Mouse (Mus musculus) CH12.LX (cell line): ENCODE measurements around the gene Rhobtb1. TPM values are rescaled to one million over a fixed set of nuclear protein-coding genes. Genes with fewer than 3 reads are reported as not detected.

Experiments used
- DNase-seq: peaks from one replicate; pipeline ENCODE4 v3.0.0-alpha.2; 2013; ENCODE audit errors: extremely low read depth
- H3K27ac ChIP-seq: 2 replicates; pipeline ENCODE4 v1.5.1; 2012; ENCODE audit warnings: low read depth, mild to moderate bottlenecking, control low read depth, moderate library complexity; ENCODE audit not compliant: insufficient read depth
- H3K27me3 ChIP-seq: replicated peaks from 2 replicates; pipeline ENCODE3; 2012; ENCODE audit warnings: inconsistent platforms
- H3K36me3 ChIP-seq, 2 experiments: replicated peaks in 1 of 2; 2 replicates each; pipeline versions ENCODE3 to v1.6.1; 2012; ENCODE audit warnings: inconsistent platforms in 1 of 2, low read length in 1 of 2, mild to moderate bottlenecking in 1 of 2, mixed read lengths in 1 of 2, moderate library complexity in 1 of 2; ENCODE audit not compliant: control insufficient read depth in 1 of 2, insufficient read depth in 1 of 2
- H3K4me1 ChIP-seq, 2 experiments: 2 replicates each; pipeline ENCODE4 v1.6.1; 2012; ENCODE audit warnings: inconsistent platforms in 1 of 2, moderate library complexity in 1 of 2; ENCODE audit not compliant: insufficient read depth in 2 of 2, control insufficient read depth in 1 of 2
- H3K4me2 ChIP-seq: 2 replicates; pipeline ENCODE4 v1.6.1; 2012; ENCODE audit warnings: low read depth, mild to moderate bottlenecking, control low read depth; ENCODE audit not compliant: poor library complexity, insufficient read depth, severe bottlenecking
- H3K4me3 ChIP-seq, 3 experiments: fragments of 150-350 bp in 1 of 3; sonication (generic) in 1 of 3; replicated peaks in 1 of 3; 2 replicates each; pipeline versions ENCODE3 to v1.5.1; 2011 to 2012; ENCODE audit warnings: low read depth in 2 of 3, low read length in 2 of 3, mild to moderate bottlenecking in 2 of 3, moderate library complexity in 2 of 3, control low read depth in 1 of 3, improper control_type of control experiment in 1 of 3, inconsistent platforms in 1 of 3, mixed read lengths in 1 of 3; ENCODE audit not compliant: poor library complexity in 1 of 3
- H3K79me2 ChIP-seq: replicated peaks from 2 replicates; pipeline ENCODE4 v1.6.1; 2012; ENCODE audit warnings: mild to moderate bottlenecking, moderate library complexity; ENCODE audit not compliant: control insufficient read depth, poor library complexity, insufficient read depth, severe bottlenecking; ENCODE audit errors: extremely low read depth
- H3K9ac ChIP-seq: 2 replicates; pipeline ENCODE4 v1.6.1; 2012; ENCODE audit warnings: low read depth, mild to moderate bottlenecking, control low read depth, moderate library complexity; ENCODE audit not compliant: insufficient read depth
- H3K9me3 ChIP-seq: replicated peaks from 2 replicates; pipeline ENCODE3; 2012; ENCODE audit warnings: low read length, inconsistent platforms, mixed read lengths
- BHLHE40 ChIP-seq: IDR thresholded peaks from 2 replicates; pipeline ENCODE4 v1.6.1; 2011; ENCODE audit warnings: mild to moderate bottlenecking, low read depth, low read length, improper control_type of control experiment
- CHD1 ChIP-seq: IDR thresholded peaks from 2 replicates; pipeline ENCODE4 v1.6.1; 2012; ENCODE audit warnings: low read depth, low read length, improper control_type of control experiment, inconsistent platforms
- CTCF ChIP-seq, 2 experiments: IDR thresholded peaks in 1 of 2; conservative IDR thresholded peaks in 1 of 2; 2 replicates each; pipeline ENCODE4 v1.5.1; 2011 to 2012; ENCODE audit warnings: low read depth in 2 of 2, low read length in 2 of 2, improper control_type of control experiment in 1 of 2, inconsistent platforms in 1 of 2, mild to moderate bottlenecking in 1 of 2, moderate library complexity in 1 of 2
- E2F4 ChIP-seq: IDR thresholded peaks from 2 replicates; pipeline ENCODE4 v1.6.1; 2011; ENCODE audit warnings: low read depth, low read length, improper control_type of control experiment; ENCODE audit not compliant: insufficient replicate concordance
- ELF1 ChIP-seq: IDR thresholded peaks from 2 replicates; pipeline ENCODE4 v1.6.1; 2014; ENCODE audit warnings: low read depth, mild to moderate bottlenecking, inconsistent platforms, low read length, improper control_type of control experiment
- EP300 ChIP-seq: IDR thresholded peaks from 2 replicates; pipeline ENCODE4 v1.6.1; 2011; ENCODE audit warnings: low read length, improper control_type of control experiment
- GABPA ChIP-seq: IDR thresholded peaks from 2 replicates; pipeline ENCODE4 v1.6.1; 2012; ENCODE audit warnings: low read depth, low read length, improper control_type of control experiment, inconsistent platforms; ENCODE audit not compliant: insufficient replicate concordance
- HCFC1 ChIP-seq: IDR thresholded peaks from 2 replicates; pipeline ENCODE4 v1.6.1; 2012; ENCODE audit warnings: low read depth, mild to moderate bottlenecking, inconsistent platforms, low read length, improper control_type of control experiment
- JUN ChIP-seq: IDR thresholded peaks from 2 replicates; pipeline ENCODE4 v1.6.1; 2011; ENCODE audit warnings: low read depth, mild to moderate bottlenecking, low read length, improper control_type of control experiment, moderate library complexity; ENCODE audit not compliant: insufficient read depth
- KAT2A ChIP-seq: IDR thresholded peaks from 2 replicates; pipeline ENCODE4 v1.6.1; 2012; ENCODE audit warnings: low read length, improper control_type of control experiment, inconsistent platforms; ENCODE audit not compliant: insufficient replicate concordance
- MAFK ChIP-seq: IDR thresholded peaks from 2 replicates; pipeline ENCODE4 v1.6.1; 2011; ENCODE audit warnings: low read length, improper control_type of control experiment; ENCODE audit not compliant: insufficient replicate concordance
- MAX ChIP-seq: IDR thresholded peaks from 2 replicates; pipeline ENCODE4 v1.6.1; 2011; ENCODE audit warnings: low read length, improper control_type of control experiment
- MEF2A ChIP-seq: IDR thresholded peaks from 2 replicates; pipeline ENCODE4 v1.6.1; 2014; ENCODE audit warnings: low read depth, mild to moderate bottlenecking, inconsistent platforms, low read length, improper control_type of control experiment, borderline replicate concordance
- MYC ChIP-seq: IDR thresholded peaks from 2 replicates; pipeline ENCODE4 v1.6.1; 2011; ENCODE audit warnings: low read depth, mild to moderate bottlenecking, improper control_type of control experiment, low read length
- NRF1 ChIP-seq: IDR thresholded peaks from 2 replicates; pipeline ENCODE4 v1.6.1; 2014; ENCODE audit warnings: low read depth, mild to moderate bottlenecking, inconsistent platforms, low read length, improper control_type of control experiment, moderate library complexity
- PAX5 ChIP-seq: IDR thresholded peaks from 2 replicates; pipeline ENCODE4 v1.6.1; 2012; ENCODE audit warnings: low read length, inconsistent platforms, mixed read lengths
- POLR2A ChIP-seq: IDR thresholded peaks from 2 replicates; pipeline ENCODE4 v1.6.1; 2011; ENCODE audit warnings: low read depth, mild to moderate bottlenecking, improper control_type of control experiment, low read length
- POLR2AphosphoS2 ChIP-seq: IDR thresholded peaks from 2 replicates; pipeline ENCODE4 v1.6.1; 2011; ENCODE audit warnings: low read depth, low read length, improper control_type of control experiment
- RAD21 ChIP-seq: IDR thresholded peaks from 2 replicates; pipeline ENCODE4 v1.6.1; 2011; ENCODE audit warnings: low read depth, mild to moderate bottlenecking, low read length, improper control_type of control experiment, moderate library complexity
- RCOR1 ChIP-seq: conservative IDR thresholded peaks from 2 replicates; pipeline ENCODE4 v1.6.1; 2012; ENCODE audit warnings: low read depth, mild to moderate bottlenecking, inconsistent platforms, low read length, improper control_type of control experiment
- SMC3 ChIP-seq: IDR thresholded peaks from 2 replicates; pipeline ENCODE4 v1.6.1; 2011; ENCODE audit warnings: low read depth, low read length, improper control_type of control experiment
- USF1 ChIP-seq: IDR thresholded peaks from 2 replicates; pipeline ENCODE4 v1.6.1; 2014; ENCODE audit warnings: low read depth, mild to moderate bottlenecking, inconsistent platforms, low read length, improper control_type of control experiment
- ZC3H11A ChIP-seq: IDR thresholded peaks from 2 replicates; pipeline ENCODE4 v1.6.1; 2012; ENCODE audit warnings: low read depth, mild to moderate bottlenecking, inconsistent platforms, low read length, improper control_type of control experiment
- ZMIZ1 ChIP-seq: IDR thresholded peaks from 2 replicates; pipeline ENCODE4 v1.6.1; 2012; ENCODE audit warnings: low read depth, mild to moderate bottlenecking, inconsistent platforms, low read length, improper control_type of control experiment
- ZNF384 ChIP-seq: IDR thresholded peaks from 2 replicates; pipeline ENCODE4 v1.6.1; 2012; ENCODE audit warnings: low read depth, low read length, improper control_type of control experiment, inconsistent platforms
- dilution Hi-C: fragments of 300-500 bp; cut with MboI; formaldehyde crosslinking; loops from 2 replicates; pipeline ENCODE4 v1.14.3; 2020; ENCODE audit warnings: low sequenced_read_pairs; ENCODE audit not compliant: extremely low pct_unique_long_range_greater_than_20kb, extremely low pct_ligation_motif_present
- in situ Hi-C: fragments of 300-500 bp; cut with MboI; formaldehyde crosslinking; loops from 3 replicates; pipeline ENCODE4 v1.14.3; 2019; ENCODE audit warnings: low sequenced_read_pairs, low pct_ligation_motif_present, low pct_unique_long_range_greater_than_20kb, mixed read lengths
- polyA plus RNA-seq: library from polyadenylated mRNA; unstranded; fragments of >175 nt; gene quantifications from 2 replicates; pipeline ENCODE4 v1.2.1, GENCODE M21; 2012; ENCODE audit warnings: low read depth; ENCODE audit not compliant: insufficient read length
- total RNA-seq, 2 experiments: library from RNA; depleted of rRNA; stranded (reverse); fragments of 300-350 nt in 1 of 2; fragments of >200 nt in 1 of 2; gene quantifications; 2 replicates each; pipeline ENCODE4 v1.2.3; 2012 to 2014

The Rhobtb1 gene
- total and polyA plus RNA-seq, 3 experiments, result 3.1 to 12.2 (median 3.4) TPM

DNA sequence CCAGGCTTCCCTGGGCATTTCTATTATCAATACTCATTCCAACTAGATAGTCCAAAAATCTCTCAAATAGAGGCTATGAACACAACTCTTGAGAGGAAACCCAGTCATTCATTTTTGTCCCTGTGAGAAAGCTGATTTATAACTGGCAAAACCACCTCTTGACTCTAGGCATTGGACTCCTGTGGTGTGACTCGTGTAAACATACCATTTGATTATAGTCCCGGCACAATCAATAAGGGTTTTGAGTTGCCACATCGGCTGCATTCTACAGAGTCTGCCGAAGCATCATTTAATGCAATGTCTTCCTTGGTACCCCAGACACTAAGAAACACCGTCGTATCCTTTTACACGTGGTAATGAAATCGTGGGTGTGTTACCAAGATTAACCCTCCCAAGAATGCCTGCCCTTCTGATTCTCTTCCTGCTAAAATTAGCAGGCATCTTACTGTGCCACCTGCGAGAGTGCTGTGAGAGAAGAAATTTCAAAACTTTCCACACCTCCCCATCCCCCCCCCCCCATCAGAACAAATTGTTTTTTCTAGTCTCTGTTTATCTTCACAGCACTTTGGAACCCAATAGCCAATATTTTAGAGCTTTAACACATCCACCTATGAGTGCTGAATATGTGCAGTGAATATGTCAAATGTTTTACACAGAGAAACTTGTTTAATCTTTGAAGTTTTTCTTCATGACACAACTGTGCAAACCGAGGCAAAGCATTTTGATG is 39.4 kb downstream of the Rhobtb1 start:
- no peaks in the 10 kb centered on the region for H3K9me3 ChIP-seq
- dilution Hi-C loops, result no loop called here
- no peaks in the 10 kb centered on the region for H3K36me3 ChIP-seq
- H3K79me2 ChIP-seq, result no peaks in the 10 kb centered on the region
- H3K27me3 ChIP-seq, result no peaks in the 10 kb centered on the region
- H3K4me3 ChIP-seq, result no peak overlapping the region
- DNase-seq, result no peak
- H3K4me2 ChIP-seq, result no peak overlapping the region
- in situ Hi-C loops, result no loop called here
- H3K9ac ChIP-seq, result no peak overlapping the region
- H3K27ac ChIP-seq, result no peak overlapping the region
- TF ChIP-seq ZMIZ1 (no peak), HCFC1 (no peak), POLR2A (no peak), CTCF (conservative IDR thresholded peaks at IDR 0.05 in 1 of 2, IDR thresholded peaks at IDR 0.05 in 1 of 2; ENCODE audit: low read depth in 2 of 2, low read length in 2 of 2) (no peak), MAFK (no peak), ZC3H11A (no peak), RCOR1 (no peak), POLR2AphosphoS2 (no peak), CHD1 (no peak), NRF1 (no peak)
- peaks cover 21 to 24% of the 10 kb centered on the region in 2 experiments for H3K4me1 ChIP-seq

DNA sequence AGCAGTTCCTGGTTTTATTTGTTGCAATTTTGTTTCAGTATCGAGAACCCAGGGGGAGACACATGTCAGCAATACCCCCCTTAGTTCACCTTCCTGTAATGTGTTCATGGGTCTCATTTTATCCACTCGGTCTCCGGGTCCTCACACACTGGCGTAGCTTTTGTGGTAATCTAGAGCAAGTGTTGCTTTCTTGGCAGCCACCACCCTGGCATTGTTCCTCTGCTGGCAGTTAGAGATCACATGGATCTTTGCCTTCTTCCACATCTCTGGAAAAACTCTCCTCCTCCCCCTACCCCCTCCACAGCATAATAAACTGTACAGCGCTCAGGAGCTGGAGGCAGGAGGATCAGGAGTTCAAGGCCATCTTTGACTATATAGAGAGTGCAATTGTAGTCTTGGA is 41.0 kb downstream of the Rhobtb1 start:
- peaks cover 19 to 21% of the 10 kb centered on the region in 2 experiments for H3K4me1 ChIP-seq
- DNase-seq, result no peak
- H3K36me3 ChIP-seq, result no peaks in the 10 kb centered on the region
- in situ Hi-C loops, result no loop called here
- H3K27me3 ChIP-seq, result no peaks in the 10 kb centered on the region
- TF ChIP-seq POLR2A (no peak), E2F4 (no peak), CHD1 (no peak), POLR2AphosphoS2 (no peak), PAX5 (no peak), MYC (no peak), ELF1 (no peak), MAFK (no peak)
- no peak overlapping the region for H3K27ac ChIP-seq
- H3K79me2 ChIP-seq, result no peaks in the 10 kb centered on the region
- no peak overlapping the region for H3K4me2 ChIP-seq
- H3K9me3 ChIP-seq, result no peaks in the 10 kb centered on the region
- dilution Hi-C loops, result no loop called here
- no peak overlapping the region for H3K4me3 ChIP-seq
- no peak overlapping the region for H3K9ac ChIP-seq

DNA sequence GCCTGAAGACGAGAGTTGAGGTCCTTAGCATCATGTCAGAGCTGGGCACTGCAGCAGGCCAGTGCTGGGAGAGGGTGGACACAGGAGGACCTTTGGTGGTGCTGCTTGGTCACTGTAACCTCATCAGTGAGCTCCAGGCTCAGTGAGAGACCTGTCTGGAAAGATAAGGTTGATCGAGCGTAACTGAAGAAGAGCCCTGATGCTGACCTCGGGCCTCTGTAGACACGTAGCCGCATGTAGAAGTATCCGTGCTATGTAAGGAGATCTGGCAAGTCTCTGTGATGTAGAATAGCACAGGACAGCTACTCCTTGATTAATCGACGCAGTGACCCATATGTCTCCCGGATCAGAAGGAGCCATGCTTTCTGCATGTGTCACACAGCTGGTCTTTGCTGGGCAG is 42.5 kb downstream of the Rhobtb1 start:
- Histone ChIP-seq H3K4me2 (no peak overlapping the region), H3K27ac (no peak overlapping the region), H3K27me3 (no peaks in the 10 kb centered on the region), H3K79me2 (no peaks in the 10 kb centered on the region), H3K4me1 (peaks cover 14 to 19% of the 10 kb centered on the region in 2 experiments), H3K36me3 (no peaks in the 10 kb centered on the region), H3K4me3 (no peak overlapping the region), H3K9ac (no peak overlapping the region), H3K9me3 (no peaks in the 10 kb centered on the region)
- TF ChIP-seq JUN (no peak), ZC3H11A (no peak), SMC3 (no peak), ZMIZ1 (no peak), GABPA (no peak), MEF2A (no peak), MAFK (no peak), ELF1 (no peak), USF1 (no peak), BHLHE40 (no peak), HCFC1 (no peak), KAT2A (no peak), EP300 (no peak), ZNF384 (no peak), RAD21 (no peak), E2F4 (no peak), RCOR1 (no peak), MAX (no peak), MYC (no peak)
- dilution Hi-C loops, result no loop called here
- no peak for DNase-seq
- in situ Hi-C loops, result no loop called here
